Mouse (Mus musculus): ENCODE data around the gene Sap30bp.

Gene Sap30bp

DNA sequence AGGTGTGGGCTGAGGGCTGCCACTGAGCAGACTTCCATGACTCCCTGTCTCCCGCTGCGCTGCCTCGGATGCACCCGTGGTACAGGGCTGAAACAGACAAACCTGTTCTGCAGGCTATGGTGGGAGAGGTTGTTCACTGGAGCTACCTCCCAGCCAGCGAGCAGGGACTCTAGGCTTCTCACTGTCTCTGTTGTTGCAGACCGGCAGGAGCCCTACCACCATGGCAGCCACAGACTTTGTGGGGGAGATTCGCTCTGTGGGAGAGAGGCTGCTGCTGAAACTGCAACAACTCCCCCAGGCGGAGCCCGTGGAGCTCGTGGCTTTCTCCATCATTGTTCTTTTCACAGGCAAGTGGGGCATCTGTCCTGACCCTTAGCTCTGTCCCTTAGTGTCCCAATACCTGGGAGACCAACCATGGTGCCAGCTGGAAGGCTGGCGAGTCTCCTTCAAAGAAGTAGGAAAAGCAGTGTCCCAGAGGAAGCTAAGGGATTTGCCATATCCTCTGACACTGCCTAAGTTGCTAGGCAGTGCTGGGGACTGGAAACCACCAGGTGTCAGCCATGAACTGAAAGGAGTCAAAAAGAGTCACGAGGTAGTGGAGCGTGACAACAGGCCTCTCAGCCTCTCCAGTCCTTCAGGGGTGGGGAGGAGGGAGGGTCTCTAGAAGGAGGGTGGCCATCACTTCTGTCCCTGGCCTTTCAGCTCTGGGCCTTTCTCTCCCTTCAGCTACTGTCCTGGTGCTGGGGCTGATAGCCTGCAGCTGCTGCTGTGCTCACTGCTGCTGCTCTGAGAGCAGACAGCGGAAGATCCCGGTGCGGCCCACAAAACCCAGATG is 27.9 kb upstream of the Sap30bp start:
- DNase-seq (ENCODE audit: extremely low read depth, low read depth) = no peak

DNA sequence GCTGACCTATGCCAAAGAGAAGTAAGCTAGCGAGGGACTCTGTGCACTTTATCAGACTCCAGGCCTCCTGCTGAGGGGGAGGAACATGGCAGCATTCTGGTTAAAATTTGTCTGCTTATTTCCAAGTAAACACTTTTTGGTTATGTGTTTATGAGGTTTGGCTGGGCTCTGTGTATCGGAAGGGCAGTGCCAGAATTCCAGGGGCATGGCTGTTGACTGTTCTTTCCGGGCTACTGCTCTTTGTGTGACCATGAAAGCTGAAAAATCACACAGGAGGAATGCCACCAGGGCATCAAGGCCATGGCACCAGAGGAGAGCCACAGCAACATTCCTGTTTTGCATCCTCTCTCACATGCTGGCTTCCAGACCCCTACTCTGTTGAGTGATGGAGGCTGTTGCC is 27.0 kb upstream of the Sap30bp start:
- no peak for DNase-seq (ENCODE audit: extremely low read depth, low read depth)

DNA sequence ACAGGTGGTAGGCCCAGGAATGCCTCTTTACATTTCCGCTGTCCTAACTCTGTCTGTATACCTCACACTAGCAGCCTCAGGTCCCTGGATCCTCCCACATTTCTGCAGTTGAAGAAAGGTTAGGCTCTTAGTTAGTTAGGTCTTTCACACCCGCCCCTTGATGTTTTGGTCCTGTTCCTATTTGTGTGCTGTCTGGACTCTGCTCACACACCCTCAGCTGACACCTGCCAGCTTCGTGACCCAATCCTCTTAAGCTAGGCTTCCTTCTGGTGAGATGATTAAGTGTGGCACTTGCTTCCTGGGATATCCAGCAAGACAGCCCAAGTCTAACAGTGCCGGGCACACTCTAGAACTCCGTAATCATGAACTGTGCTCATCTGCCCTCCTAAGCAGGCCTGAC is 26.6 kb upstream of the Sap30bp start:
- DNase-seq (ENCODE audit: extremely low read depth, low read depth) = no peak

DNA sequence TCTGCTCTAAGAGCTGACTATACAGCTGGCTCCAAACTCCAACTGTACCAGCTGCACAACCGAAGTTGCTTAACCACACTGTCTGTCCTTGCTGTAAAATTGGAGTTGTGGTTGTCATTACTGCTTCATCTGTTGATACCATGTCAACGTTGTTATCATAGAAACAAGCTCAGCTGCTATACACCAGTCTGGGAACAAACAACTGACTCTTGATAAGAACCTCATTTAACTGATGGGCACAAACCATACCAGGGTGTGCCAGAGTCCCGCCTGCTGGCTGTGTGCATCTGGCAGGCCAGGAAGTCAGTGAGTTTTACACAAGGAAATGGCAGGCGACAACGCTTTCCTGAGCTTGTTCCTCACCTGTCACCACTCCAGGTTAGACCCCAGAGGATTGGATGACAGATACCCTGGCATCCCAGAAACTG is 21.9 kb upstream of the Sap30bp start:
- peak; percentile 94 for DNase-seq (ENCODE audit: extremely low read depth, low read depth)

DNA sequence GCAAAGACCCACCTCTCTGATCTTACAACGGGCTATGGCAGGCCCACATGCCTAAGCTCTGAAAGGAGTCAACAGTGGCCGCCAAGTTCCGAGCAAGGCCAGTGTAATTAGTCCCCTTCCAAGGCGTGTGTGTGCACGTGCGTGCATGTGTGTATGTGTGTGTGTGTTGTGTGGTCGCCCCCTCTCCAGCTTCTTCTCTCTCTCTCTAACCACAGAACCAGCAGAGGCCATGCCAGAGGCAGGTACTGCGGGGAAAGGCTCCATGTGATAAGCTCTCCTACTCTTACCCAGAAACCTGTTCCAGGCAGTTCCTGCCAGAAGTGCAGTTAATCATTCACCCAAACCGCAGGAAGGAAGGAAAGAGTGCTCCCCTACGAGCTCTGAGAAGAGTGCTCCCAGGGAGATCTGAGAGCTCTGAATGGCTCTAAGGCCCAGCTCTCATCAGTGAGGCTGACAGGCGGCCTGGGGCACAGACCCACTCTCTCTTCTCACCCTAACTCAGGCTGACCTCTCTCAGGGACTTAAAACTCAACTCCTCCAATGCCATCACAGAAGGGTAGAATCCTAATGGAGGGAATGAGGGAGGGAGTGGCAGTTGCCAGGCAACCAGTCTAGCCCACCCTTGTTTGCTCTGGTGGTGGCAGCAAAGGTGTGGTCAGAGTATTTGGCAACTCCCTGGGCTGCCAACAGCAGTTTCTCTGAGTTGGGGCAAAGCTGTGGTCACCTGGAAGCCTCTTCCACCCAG is 21.3 kb upstream of the Sap30bp start, which contains the start of gene Smim6:
TSS of gene Smim6 (plus strand) at position 386 of the 745 bp plus-strand sequence.
- peak; percentile 78 for DNase-seq (ENCODE audit: extremely low read depth, low read depth)

DNA sequence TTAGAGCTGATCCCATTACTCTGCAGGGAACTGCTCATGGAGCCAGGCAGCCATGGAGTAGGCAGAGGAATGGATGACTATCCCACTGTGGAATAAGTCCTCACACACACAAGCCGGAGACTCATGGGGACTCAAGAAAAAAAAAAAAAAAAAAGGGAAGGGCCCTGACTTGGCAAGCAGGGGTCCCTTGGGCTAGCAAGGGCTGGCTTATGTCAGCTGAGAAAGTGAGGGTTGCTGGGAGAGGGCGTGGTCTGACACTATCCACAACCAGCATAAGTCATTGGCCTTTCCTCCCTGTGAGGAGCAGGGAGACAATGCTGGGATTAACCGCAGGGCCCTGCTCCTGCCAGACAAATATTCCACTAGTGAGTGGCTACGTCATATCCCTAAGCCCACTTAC is 16.5 kb upstream of the Sap30bp start:
- no peak for DNase-seq (ENCODE audit: extremely low read depth, low read depth)

DNA sequence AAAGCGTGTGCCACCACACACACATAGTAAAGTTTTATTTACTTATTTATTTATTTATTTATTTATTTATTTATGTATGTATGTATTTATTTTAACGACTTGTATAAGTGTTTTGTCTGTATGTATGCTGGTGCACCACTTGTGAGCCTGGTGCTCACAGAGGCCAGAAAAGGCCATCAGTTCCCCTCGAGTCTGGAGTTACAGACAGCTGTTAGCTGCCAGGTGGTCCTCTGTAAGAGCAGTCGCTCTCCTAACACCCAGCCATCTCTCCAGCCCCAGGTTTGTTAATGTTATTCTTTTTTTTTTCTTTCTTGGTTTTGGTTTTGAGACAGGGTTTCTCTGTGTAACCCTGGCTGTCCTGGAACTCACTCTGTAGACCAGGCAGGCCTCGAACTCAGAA is 14.4 kb upstream of the Sap30bp start:
- no peak for DNase-seq (ENCODE audit: extremely low read depth, low read depth)

DNA sequence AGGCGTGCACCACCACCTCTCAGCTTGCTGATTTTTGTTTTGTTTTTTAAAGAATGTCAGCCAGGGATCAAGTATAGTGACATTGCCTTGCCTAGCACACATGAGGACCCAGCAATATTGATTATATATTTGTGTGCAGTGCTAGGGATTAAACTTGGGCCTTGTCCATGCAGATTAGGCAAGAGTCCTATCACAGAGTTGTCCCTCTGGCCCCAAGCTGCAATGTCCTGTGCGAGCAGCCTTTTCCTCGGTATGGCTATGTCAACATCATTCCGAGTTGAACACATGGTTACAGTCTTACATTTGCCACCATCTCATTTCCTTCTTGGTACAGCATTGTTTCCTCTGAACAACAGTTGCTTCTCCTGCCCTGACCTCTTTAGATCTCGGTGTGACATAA is 14.0 kb upstream of the Sap30bp start:
- no peak for DNase-seq (ENCODE audit: extremely low read depth, low read depth)

DNA sequence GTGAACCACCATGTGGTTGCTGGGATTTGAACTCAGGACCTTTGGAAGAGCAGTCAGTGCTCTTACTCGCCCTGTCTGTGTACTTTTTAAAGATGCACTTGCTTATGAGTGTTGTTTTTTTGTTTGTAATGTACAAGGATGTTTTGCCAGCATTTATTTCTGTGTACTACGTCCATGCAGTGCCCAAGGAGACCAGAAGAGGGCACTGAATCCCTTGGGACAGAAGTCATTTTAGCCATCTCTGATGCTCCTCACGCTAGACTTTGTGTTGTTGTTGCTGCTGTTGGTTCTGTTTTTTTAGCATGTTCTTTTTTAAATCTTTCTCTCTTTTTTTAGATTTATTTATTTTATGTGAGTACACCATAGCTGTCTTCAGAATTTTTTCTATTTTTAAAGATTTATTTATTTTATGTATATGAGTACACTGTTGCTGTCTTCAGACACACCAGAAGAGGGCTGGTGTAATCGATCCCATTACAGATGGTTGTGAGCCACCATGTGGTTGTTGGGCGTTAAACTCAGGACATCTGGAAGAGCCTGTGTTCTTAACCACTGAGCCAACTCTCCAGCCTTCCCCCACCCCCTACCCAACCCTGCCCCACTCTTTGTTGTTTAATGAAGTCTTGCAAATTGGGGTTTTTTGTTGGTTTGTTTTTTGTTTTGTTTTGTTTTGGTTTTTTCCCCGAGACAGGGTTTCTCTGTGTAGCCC is 12.8 kb upstream of the Sap30bp start:
- DNase-seq (ENCODE audit: extremely low read depth, low read depth) = peak; percentile 52

DNA sequence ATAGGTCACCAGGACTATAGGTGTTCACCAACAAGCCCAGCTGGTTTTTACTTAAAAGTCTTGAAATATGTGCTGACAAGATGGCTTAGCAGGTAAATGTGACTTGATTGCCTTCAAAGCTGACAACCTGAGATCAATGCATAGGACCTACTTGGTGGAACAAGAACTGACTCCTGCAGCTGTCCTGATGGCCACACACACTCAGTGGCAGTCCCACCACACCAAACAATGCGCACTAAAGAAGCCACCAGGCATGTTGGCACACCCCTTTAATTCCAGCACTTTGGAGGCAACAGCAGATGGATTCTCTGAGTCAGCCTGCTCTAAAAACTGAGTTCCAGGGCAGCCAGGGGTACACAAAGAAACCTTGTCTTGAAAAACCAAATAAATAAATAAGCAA is 11.1 kb upstream of the Sap30bp start:
- no peak for DNase-seq (ENCODE audit: extremely low read depth, low read depth)

DNA sequence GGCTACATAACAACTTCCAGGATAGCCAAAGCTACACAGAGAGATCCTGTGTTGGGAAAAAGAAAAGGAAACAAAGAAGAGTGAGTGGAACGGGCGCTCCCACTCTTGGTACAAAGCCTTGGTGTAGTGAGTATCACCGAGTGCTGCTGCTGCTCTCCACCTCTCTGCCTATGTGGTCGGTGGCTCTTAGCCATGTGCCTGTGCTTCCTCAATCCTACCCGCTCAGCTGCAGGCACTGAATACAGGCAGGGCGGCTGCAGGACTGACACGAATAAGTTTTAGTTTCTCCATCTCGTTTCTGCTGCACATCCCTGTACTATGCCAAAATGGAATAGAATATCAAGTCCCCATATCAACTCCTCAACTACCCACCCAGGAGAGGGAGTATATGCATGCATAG is 4.1 kb upstream of the Sap30bp start:
- DNase-seq (ENCODE audit: extremely low read depth, low read depth) = no peak

DNA sequence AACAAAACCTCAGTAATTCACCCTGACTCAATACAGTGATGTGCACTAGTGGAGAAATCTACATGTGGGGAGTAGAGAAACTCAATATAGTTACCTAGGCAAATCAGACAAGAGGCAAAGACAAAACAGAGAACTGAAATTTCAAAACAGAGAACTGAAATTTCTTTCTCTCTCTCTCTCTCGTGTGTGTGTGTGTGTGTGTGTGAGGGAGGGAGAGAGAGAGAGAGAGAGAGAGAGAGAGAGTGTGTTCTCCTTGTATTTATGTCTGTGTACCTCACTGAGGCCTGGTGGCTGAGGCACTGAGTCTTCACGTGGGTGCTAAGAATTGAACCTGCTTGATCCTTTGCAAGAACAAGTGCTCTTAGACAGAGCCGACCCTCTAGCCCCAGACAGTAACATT is 3.3 kb upstream of the Sap30bp start:
- DNase-seq (ENCODE audit: extremely low read depth, low read depth) = no peak

DNA sequence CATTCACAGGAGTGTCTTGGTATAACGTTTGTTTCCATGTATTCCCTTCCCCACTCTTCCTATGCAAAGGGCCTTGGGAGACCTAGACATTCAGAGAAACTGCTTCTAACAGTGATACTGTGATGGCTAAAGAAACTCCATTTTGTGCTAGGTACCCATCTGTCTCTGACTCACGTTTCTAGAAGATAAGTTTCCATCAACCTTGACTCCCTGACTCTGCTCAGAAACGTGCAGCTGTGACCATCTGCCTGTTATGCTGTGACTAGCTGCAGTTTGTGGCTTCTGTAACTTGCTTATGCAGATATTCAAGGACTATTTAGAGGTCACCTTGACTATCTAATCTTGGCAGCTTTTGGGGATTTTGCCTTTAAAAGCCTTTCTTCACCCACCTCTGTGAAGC is 1.8 kb upstream of the Sap30bp start:
- DNase-seq (ENCODE audit: extremely low read depth, low read depth) = no peak

DNA sequence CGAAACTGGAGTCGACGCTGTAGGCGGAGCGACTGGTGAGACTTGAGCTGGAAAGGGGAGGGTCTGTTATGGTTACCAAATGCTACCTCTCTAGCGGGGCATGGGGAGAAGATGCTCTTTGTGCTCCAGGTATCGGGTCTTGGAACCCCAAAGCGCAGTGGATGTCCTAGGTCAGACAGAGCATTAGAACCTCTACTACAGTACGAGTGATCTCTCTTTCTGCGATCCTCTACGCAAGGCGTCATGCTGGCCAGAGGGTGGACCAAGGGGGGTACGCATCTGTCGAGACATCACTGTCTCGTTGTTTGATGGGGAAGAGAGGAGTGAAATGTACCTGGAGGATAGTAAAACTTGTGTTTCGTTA is 647 bp downstream of the Sap30bp start:
- DNase-seq (ENCODE audit: extremely low read depth, low read depth) = no peak

DNA sequence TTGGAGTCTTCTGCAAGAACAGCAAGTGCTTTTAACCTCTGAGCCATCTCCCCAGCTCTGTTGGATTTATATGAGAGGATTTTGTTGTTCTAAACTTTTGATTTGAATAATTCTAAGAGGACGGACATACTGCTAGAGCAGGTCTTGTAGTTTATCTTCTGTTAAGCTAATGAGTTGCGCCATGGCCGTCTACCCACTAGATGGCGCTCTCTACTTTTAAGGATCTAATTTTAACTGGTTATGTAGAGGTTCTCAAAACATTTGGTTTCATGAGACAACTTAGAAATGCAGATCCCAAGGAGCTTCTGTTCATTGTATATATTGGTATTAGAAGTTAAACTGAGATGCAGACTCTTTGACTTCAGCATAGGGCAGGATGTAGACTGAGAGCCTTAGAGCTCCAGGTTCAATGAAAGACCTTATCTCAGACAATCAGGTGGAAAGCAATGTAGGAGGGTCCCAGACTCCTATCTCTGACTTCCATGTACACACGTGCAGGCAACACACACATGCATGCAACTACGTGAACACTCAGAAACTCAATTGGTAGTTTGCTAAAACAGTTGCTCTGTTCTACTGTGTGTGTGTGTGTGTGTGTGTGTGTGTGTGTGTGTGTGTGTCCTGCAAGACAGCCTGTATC is 6.7 kb downstream of the Sap30bp start:
- peak; percentile 59 for DNase-seq (ENCODE audit: extremely low read depth, low read depth)

DNA sequence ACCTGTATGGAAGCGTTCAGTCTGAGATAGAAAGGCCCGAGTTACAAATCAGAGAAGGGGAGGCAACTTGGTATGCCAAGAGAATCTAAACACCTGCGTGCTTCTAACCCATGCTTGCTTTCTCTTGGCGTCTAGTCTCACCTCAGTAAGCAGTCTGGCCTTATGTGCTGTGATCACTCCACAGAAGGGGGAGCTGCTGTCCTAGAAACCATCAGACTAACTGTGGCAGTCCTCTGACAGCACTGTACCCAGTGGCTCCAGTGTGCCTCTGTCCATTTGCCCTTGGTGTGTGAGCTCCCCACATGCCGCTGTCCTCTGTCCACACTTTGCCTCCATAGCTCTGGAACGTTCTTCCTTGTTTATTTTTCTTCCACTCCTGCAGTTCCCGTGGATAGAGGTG is 8.9 kb downstream of the Sap30bp start:
- DNase-seq (ENCODE audit: extremely low read depth, low read depth) = no peak

DNA sequence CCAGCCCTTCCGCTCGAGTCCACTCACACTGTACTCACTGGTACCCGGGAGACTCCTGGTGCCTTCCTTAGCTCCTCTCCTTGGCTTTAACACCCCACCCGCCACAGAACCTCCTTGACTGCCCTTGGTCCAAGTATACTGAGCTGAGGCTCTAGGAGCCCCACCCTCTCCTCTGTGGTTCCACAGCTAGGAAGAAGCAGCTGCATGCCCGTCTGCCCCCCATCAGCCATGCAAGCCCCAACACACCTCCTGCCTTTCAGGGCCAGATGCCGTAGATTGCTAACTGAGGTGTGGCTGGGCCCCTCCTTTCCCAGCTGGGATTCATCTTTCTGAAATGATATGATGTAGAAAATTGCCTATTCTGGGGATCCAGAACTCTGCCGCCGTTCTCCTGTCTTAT is 12.2 kb downstream of the Sap30bp start:
- DNase-seq (ENCODE audit: extremely low read depth, low read depth) = no peak

DNA sequence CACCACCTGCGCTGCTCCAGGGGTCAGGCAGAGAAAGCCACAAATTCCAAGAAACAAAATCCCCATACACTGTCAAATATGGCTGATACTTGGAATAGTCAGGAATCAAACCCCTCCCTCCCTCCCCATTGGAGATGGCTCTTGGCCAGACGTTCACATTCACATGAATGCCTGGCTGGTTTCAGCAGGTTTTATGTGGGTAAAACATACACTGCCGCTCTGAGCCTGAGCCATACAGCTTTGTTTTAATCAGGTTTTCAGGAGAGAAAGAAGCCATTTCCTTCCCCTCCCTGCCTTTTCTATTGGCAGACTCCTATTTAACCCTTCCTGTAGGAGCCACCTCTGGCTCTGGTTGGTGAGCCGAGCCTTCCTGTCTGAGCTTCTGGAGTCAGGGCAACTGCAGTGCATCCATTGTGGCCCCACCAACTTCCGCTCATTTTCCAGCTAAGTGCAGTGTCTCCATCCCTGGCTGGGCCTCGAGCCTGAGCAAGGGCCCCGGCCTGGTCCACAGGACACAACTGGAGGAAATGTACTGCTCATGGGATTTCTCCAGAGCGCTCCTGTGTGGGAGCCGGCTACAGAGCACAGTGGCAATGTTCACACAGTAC is 13.2 kb downstream of the Sap30bp start:
- DNase-seq (ENCODE audit: extremely low read depth, low read depth) = no peak

DNA sequence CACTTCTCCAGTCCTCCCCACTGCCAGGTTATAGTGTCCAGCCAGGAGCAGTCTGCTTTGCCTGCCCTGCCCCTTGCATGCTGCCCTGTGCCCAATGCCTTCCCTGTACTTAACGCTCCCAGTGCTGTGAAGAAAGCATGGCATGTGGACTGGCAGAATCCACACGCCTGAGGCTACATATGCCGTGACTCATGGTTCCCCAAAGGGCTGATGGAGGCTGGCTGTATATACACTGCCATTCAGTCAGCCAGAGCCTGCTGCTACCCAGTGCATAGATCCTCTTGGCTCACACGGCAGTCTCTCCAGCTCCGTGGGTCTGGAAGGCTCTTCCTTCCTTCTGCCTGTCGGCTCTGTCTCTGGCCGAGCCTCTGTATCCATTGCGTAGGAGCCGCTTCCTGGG is 15.2 kb downstream of the Sap30bp start:
- DNase-seq (ENCODE audit: extremely low read depth, low read depth) = no peak

DNA sequence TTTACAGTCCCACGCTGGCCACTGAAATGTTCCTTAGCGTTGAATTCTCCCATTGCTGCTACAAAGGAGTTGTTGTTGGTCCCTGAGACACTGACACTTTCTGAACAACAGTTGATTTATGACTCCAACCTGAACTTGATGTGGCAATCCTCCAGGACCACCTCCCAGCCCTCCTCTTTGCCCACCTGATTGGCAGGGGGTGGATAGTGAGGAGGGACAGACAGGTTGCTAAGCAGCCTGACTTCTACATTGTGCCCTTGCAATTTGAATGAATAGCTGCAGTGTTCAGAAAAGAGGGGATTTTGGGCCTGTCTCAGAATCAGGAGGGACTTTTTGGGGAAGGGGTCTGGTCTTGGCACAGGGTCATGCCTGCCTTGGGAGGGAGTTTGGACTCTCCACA is 17.6 kb downstream of the Sap30bp start:
- DNase-seq (ENCODE audit: extremely low read depth, low read depth) = no peak

DNA sequence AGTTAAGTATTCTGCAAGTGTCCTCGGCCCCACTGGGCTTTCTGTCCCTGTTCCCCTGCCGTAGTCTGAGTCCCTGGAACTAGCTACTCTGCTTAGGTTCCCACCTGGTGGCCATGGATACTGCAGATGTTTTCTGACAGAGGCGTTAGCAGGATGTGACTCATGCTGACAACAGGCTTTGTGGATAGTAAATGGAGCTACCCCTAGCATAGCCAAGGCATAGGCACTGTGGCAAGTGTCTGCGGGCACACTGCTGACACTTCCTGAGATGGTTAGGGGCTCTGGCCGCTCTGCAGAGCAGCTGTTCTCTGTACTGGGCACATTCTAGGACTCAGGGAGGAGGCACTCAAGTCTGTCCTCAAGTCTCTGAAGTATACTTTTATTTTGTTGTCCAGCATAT is 21.6 kb downstream of the Sap30bp start:
- DNase-seq (ENCODE audit: extremely low read depth, low read depth) = no peak
